Mouse (Mus musculus) gastrocnemius, postnatal 4 days (tissue): ENCODE data around the gene Cox4i1. TPM values are rescaled to one million over a fixed set of nuclear protein-coding genes. Genes with fewer than 3 reads are reported as not detected.

Experiments used
- DNase-seq, 2 experiments: peaks; one replicate each; pipeline ENCODE4 v3.0.0; 2021 to 2022; ENCODE audit warnings: low spot score in 2 of 2, mixed read lengths in 2 of 2
- total RNA-seq, 2 experiments: library from RNA; stranded (reverse); gene quantifications; 2 replicates each; pipeline ENCODE4 v1.2.3; 2021

Gene Cox4i1
- total RNA-seq, 2 experiments from 2014 or later, result 1,319 to 1,394 TPM

DNA sequence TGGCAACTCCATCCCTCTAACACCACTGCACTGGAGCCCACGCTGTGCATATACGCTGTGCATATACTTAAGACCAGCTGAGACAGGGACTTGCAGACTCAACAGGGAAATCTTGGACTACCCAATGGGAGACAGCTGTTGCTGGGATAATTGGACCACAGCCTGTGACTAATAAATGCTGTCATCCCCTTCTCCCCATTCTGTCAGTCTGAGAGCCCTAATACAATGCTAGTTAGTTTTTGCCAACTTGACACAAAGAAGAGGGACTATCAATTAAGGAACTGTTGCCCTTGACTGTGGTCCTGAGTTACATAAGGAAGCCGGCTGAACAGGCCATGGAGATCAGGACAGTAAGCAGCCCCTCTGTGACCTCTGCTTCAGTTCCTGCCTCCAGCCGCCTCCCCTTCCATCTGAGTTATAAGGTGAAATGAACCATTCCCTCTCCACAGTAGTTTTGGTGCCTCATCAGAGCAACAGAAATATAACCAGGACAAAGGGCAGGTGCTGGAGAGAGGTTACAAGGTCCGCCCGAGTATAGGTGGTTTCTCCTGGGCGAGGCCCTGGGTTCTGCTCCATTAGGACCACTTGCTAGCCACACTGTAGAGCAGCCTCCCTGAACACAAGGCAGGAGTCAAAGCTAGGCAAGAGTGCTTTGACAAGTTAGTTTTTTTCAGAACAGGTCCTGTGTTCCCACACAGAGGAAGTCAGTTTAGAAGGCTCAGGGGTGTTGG, 11.5 kb upstream of the Cox4i1 start:
- no peak for DNase-seq

DNA sequence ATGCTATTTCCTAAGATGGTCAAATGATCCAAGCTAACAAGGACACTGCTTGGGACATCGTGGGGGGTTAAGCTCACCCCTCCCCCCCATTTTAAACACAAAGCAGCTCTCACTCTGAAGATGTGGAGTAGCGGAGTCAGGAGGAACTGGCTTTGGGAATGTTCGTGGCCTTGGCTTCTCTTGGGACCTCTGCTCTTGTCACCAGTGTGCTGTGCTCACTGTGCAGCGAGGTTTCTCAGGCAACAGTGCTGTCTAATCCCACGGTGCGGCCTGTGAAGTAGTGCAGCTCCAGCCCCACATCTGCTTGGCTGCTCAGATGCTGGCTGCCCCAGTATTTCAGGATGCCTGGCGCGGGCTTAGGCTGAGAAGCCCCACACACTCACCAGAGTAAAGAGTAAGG, 10.6 kb upstream of the Cox4i1 start:
- no peak for DNase-seq

DNA sequence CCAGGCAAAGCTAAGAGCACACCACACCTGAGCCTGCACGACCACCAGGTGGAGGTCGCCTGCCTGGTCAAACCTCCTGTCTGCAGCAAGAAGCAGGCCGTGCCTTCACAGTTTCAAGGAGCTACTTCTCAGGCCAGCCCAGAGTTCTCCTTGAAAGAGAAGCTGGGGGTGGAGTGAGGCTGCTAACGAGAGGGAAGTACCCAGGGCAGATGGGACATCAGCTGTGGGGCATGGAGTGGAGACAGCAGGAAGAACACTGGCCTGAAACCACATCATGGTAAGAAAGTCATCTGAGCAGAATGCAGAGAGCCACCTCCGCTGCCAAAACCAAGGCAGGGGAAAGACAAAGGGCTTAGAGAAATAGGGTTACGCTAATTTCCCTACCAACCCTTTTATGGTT, 3.5 kb upstream of the Cox4i1 start:
- DNase-seq, result no peak

DNA sequence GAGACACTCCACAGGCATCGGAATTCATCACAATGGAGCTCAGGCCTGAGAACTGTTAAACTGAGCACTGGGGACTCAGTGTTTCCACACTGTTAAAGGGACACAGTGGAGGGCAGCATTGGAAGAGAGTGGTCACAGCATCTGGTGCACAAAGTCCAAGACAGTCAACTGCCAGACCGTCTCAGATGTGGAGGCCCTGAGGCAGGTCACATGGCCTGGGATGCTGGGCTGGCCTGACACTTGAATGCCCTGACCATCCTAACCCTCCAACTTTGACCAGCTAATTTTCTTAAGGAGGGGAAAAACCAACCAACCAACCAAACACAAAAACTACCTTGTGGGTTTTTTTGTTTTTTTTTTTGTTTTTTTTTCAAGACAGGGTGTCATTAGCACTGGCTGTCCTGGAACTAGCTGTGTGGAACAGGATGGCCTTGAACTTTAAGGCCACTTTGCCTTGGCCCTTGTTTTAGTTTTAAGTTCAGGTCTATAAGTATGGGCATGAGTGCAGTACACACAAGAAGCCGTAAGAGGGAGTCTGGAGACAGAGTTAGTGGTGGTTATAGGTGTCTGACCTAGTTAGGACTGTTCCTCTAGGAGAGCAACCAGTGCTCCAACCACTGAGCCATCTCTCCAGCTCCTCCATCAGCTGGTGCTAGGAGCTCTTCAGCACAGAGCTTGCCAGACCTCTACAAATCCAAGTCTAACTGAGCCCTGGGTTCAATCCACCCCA, 2.1 kb upstream of the Cox4i1 start:
- DNase-seq, result no peak

DNA sequence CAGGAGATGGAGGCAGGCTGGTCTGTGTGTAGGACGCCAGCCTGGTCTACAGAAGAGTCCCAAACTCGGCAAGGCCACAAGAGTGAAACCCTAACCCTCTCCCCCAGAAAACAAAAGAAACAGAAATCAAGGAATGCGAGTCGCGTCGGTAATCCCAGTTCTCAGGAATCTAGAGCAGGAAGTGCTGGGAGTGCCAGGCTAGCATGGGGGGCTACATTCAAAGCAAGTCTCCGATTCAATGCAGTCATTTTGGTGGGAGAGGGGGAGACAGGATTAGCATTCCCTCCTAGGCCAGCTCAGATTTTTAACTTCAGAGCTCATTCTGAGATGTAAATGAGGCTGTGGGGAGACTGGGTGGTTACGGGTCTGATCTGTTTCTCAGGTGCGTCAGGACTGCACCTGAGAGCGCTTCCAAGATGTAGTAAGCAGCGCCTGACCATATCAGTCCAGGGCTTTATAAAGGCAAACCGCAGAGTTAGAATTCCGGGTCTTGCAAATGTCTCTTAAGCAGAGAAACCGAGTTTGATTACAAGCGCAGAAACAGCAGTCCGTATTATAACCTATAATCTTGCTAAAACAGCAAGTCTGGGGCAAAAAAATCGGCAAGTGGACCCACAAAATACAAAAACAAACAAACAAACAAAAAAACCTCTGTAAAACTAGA, 1.1 kb upstream of the Cox4i1 start:
- DNase-seq, result no peak

- DNase-seq, result peak; percentile 47
These were observed 418 bp downstream of the Cox4i1 start, which contains the start of gene Emc8 for GRCm38 (mm10) chr8:120668374-120668905. Emc8 (minus strand) TSS chr8:120668573.

GRCm38 (mm10) chr8:120671775-120672174, 3.8 kb downstream of the Cox4i1 start:
- no peak for DNase-seq

DNA sequence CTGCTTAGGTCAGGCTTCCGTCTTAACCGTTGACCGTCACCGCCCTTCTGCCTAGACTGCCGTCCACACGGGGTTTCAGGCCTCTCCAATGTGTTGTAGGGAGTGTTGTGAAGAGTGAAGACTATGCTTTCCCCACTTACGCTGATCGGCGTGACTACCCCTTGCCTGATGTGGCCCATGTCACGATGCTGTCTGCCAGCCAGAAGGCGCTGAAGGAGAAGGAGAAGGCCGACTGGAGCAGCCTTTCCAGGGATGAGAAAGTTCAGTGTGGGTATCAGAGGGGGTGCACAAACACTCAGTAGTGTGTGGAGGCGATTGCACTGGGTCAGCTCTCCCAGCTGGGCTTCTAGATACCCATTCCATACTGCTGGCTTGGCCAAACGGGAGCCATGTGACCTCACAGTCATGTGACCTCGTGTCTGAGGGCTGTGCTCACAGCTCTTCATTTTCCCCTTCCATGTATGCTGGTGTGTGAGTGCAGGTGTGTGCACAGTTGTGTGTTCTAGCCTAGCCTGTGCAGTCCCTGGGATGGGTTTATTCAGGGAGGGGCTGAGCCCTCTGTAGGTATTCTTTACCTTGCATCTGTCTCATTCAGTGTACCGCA, 4.7 kb downstream of the Cox4i1 start:
- DNase-seq, result no peak

- DNase-seq, result no peak
These were observed 5.3 kb downstream of the Cox4i1 start for GRCm38 (mm10) chr8:120673298-120673697.

DNA sequence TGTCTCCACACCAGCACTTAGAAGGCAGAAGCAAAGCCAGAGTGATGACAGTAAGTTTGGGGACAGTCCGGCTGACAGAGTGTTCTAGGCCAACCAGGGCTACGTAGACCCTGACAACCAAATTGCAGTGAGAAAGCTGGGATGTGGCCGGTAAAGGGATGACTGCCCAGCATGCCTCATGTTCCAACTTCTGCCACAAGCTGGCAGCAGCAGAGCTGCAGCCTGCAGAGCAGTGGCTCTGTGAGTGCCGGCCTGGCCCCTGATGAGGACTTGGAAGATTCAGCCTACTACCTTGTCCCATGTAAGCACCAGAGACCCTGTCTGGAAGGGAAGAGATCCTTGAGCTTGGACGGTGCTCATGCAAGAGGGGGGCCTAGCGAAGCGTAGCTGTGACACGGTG, 7.7 kb downstream of the Cox4i1 start:
- no peak for DNase-seq

- peak; percentile 86 to 88 for DNase-seq
These were observed 10.4 kb downstream of the Cox4i1 start for GRCm38 (mm10) chr8:120678447-120678846.

DNA sequence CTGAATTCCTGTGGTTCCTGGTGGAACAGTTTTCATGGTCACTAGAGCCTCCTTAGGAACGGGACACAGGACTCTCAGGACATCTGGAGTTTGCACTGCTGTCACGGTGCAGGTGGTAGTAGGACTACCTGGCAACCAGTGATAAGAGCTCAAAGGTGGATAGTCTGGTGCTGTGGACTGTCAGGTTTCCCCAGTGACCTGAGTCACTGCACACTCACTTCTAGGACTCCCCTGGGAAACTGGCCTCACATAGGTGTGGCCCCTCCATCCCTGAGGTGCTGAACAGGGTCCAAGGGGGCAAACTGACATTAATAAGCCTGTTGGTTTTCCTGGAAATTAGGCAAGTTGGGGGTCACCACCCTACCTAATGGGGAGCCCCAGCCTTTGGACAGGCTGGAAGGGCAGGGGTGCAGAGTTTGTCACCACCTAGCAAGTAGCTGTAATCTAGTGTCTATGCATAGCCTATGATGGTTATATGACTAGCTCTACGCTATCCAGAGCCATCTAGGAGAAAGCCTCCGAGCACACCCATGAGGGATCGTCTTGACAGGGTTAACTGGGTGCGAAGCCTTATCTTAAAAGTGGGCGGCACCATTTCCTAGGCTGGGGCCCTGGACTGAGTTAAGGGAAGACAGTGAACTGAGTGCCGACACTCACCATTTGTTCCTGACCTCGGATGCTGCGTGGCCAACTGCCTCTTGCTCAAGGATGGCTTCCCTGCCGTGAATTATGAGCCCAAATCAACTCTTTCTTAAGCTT, 11.8 kb downstream of the Cox4i1 start:
- DNase-seq, result no peak

DNA sequence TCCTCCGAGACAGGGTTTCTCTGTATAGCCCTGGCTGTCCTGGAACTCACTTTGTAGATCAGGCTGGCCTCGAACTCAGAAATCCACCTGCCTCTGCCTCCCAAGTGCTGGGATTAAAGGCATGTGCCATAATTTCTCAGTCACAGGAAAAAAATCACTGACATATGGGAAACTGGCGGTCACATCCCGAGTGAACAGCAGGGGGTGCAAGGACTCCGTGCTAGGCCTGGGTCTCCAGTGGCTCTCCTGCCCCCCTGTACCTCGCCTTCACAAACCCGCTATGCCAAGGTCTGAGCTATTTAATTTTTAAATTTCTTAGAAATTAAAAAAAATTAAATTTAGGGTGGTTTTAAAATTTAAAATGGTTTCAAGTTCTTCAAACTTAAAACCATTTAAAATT, 12.4 kb downstream of the Cox4i1 start:
- DNase-seq, result peak in 1 of 2 experiments; percentile 59

- DNase-seq, result peak in 1 of 2 experiments; percentile 38
These were observed 13.1 kb downstream of the Cox4i1 start for GRCm38 (mm10) chr8:120681113-120681512.

GRCm38 (mm10) chr8:120683602-120684001, 15.6 kb downstream of the Cox4i1 start:
- peak in 1 of 2 experiments; percentile 72 for DNase-seq

- no peak for DNase-seq
These were observed 16.1 kb downstream of the Cox4i1 start for GRCm38 (mm10) chr8:120684082-120684481.

- DNase-seq, result peak in 1 of 2 experiments; percentile 57
These were observed 17.1 kb downstream of the Cox4i1 start for GRCm38 (mm10) chr8:120685097-120685496.

DNA sequence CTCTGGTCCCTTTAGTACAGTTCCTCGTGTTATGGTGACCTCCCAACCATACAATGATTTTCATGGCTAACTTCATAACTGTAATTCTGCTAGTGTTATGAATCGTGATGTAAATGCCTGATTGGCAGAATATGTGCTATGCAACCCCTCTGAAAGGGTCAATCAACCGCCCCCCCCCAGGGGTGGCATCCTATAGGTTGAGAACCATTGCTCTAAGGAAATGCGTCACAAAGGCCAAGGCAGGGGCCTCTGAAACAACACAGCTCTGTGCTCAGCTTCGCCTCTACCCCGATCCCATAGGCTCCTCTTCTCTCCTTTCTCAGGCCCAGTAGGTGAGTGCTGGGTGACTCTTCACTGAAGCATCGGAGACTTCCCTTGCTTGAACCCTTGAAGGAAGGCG, 17.6 kb downstream of the Cox4i1 start:
- DNase-seq, result no peak

- DNase-seq, result no peak
These were observed 18.0 kb downstream of the Cox4i1 start for GRCm38 (mm10) chr8:120686051-120686450.

- DNase-seq, result no peak
These were observed 18.6 kb downstream of the Cox4i1 start for GRCm38 (mm10) chr8:120686576-120686975.

- DNase-seq, result no peak
These were observed 19.8 kb downstream of the Cox4i1 start for GRCm38 (mm10) chr8:120687786-120688185.
